Mouse (Mus musculus) myocyte (in vitro differentiated cells): Measurements from ENCODE around the gene Cldn3.

Experiments
- E2F4 ChIP-seq: IDR thresholded peaks from one replicate; pipeline ENCODE4 v1.6.1; 2011; ENCODE audit warnings: mild to moderate bottlenecking, control low read depth, moderate library complexity; ENCODE audit not compliant: insufficient read depth
- POLR2A ChIP-seq: IDR thresholded peaks from one replicate; pipeline ENCODE4 v1.6.1; 2011; ENCODE audit warnings: low read depth, mild to moderate bottlenecking, control low read depth, moderate library complexity; ENCODE audit not compliant: insufficient read length
- SRF ChIP-seq: IDR thresholded peaks from one replicate; pipeline ENCODE4 v1.6.1; 2011; ENCODE audit warnings: low read depth; ENCODE audit not compliant: control insufficient read depth, insufficient read length
- USF1 ChIP-seq: IDR thresholded peaks from one replicate; pipeline ENCODE4 v1.6.1; 2011; ENCODE audit warnings: low read depth, mild to moderate bottlenecking, control low read depth, moderate library complexity

- TF ChIP-seq E2F4 = no peak
- no peak for TF ChIP-seq USF1
- no peak for TF ChIP-seq POLR2A
- TF ChIP-seq SRF = no peak
Measured at GRCm38 (mm10) chr5:134973526-134973925, 12.5 kb upstream of the Cldn3 start.
